Mouse (Mus musculus) c-Kit-negative CD71-positive TER-119-positive erythroid progenitor cells, embryonic 14.5 days (primary cell): ENCODE results near the gene Pitpnm3.
A peak's percentile ranks its signal among the peaks of the same experiment; 100 is the strongest.

Experiments
- DNase-seq: peaks from one replicate; pipeline ENCODE4 v3.0.0-alpha.2; 2013; ENCODE audit warnings: low read depth, low spot score

Pitpnm3 gene

GRCm38 (mm10) chr11:72050895-72051858 is 84.4 kb downstream of the Pitpnm3 start:
- DNase-seq, result no peak

GRCm38 (mm10) chr11:72050168-72050894 is 85.2 kb downstream of the Pitpnm3 start:
- no peak for DNase-seq

- no peak for DNase-seq
These were observed 86.3 kb downstream of the Pitpnm3 start for GRCm38 (mm10) chr11:72049171-72049759.

GRCm38 (mm10) chr11:72048730-72049129 is 86.8 kb downstream of the Pitpnm3 start:
- DNase-seq, result no peak

- no peak for DNase-seq
These were observed 91.3 kb downstream of the Pitpnm3 start for GRCm38 (mm10) chr11:72044231-72044630.

- no peak for DNase-seq
These were observed 92.9 kb downstream of the Pitpnm3 start for GRCm38 (mm10) chr11:72042631-72043030.

- DNase-seq, result no peak
These were observed 93.6 kb downstream of the Pitpnm3 start, which contains the start of gene Pimreg for GRCm38 (mm10) chr11:72041768-72042607. Gene Pimreg (plus strand): TSS chr11:72042032.

- no peak for DNase-seq
These were observed 94.2 kb downstream of the Pitpnm3 start for GRCm38 (mm10) chr11:72041290-72041767.

- no peak for DNase-seq
These were observed 95.8 kb downstream of the Pitpnm3 start for GRCm38 (mm10) chr11:72039599-72040386.

GRCm38 (mm10) chr11:72037996-72038395 is 97.6 kb downstream of the Pitpnm3 start:
- DNase-seq, result peak; percentile 33

- DNase-seq, result no peak
These were observed 98.2 kb downstream of the Pitpnm3 start, which contains the start of gene Aipl1 for GRCm38 (mm10) chr11:72037409-72037808. Gene Aipl1 (minus strand): TSS chr11:72037509.

GRCm38 (mm10) chr11:72032589-72032988 is 103.0 kb downstream of the Pitpnm3 start:
- DNase-seq, result no peak

GRCm38 (mm10) chr11:72032091-72032490 is 103.5 kb downstream of the Pitpnm3 start:
- DNase-seq, result no peak

GRCm38 (mm10) chr11:72031353-72031752 is 104.2 kb downstream of the Pitpnm3 start:
- no peak for DNase-seq

- no peak for DNase-seq
These were observed 106.4 kb downstream of the Pitpnm3 start for GRCm38 (mm10) chr11:72029143-72029542.

- no peak for DNase-seq
These were observed 107.7 kb downstream of the Pitpnm3 start for GRCm38 (mm10) chr11:72027836-72028235.

GRCm38 (mm10) chr11:72026516-72026915 is 109.1 kb downstream of the Pitpnm3 start:
- no peak for DNase-seq

- no peak for DNase-seq
These were observed 109.7 kb downstream of the Pitpnm3 start for GRCm38 (mm10) chr11:72025843-72026242.

GRCm38 (mm10) chr11:72024193-72024781 is 111.3 kb downstream of the Pitpnm3 start:
- no peak for DNase-seq

GRCm38 (mm10) chr11:72023581-72023980 is 112.0 kb downstream of the Pitpnm3 start:
- DNase-seq, result no peak
